Mouse (Mus musculus) gastrocnemius, postnatal 25 days (tissue): ENCODE results near the gene Trp53. TPM values are rescaled to one million over a fixed set of nuclear protein-coding genes. Genes with fewer than 3 reads are reported as not detected.

Experiments
- DNase-seq: peaks from one replicate; pipeline ENCODE4 v3.0.0; 2022
- microRNA-seq, 2 experiments: library from miRNA; unstranded; fragments of <30 nt; microRNA quantifications; one replicate each; pipeline ENCODE4 v1.2.0; 2021; ENCODE audit warnings: borderline replicate concordance in 2 of 2
- total RNA-seq, 2 experiments: library from RNA; stranded (reverse); gene quantifications; 1 replicate in 1 of 2; 2 replicates in 1 of 2; pipeline ENCODE4 v1.2.3; 2021

Gene Trp53
- total RNA-seq, 2 experiments from 2014 or later, result 12.2 to 12.7 TPM

- DNase-seq, result peak; percentile 46
Measured at GRCm38 (mm10) chr11:69628286-69628685, 48.1 kb downstream of the Trp53 start.

- no peak for DNase-seq
Measured at GRCm38 (mm10) chr11:69629802-69630201, 49.6 kb downstream of the Trp53 start.

- DNase-seq, result peak; percentile 100
Measured at GRCm38 (mm10) chr11:69632284-69633089, 52.3 kb downstream of the Trp53 start, which contains the start of gene Fxr2. Gene Fxr2 (plus strand): TSS chr11:69632990.

- DNase-seq, result no peak
Measured at GRCm38 (mm10) chr11:69633128-69633866, 53.1 kb downstream of the Trp53 start.

GRCm38 (mm10) chr11:69635471-69635870 is 55.3 kb downstream of the Trp53 start:
- no peak for DNase-seq

Small RNAs within 50 kb of the gene (microRNA-seq; reads per million reads assigned to microRNA genes)
- gene Mir467f, result 0 reads per million in 2 experiments

Other genes with a start within 250 kb of the Trp53 start
- gene Rnf227, start 239.9 kb upstream of the Trp53 start, total RNA-seq, result under 1 TPM in 1 of 2 experiments, not detected in 1; 0.35 TPM
- gene Chd3, start 211.0 kb upstream of the Trp53 start, total RNA-seq, result 10 to 100 TPM; 12.0 to 13.9 TPM
- 10 to 100 TPM; 60.4 to 65.0 TPM for gene Naa38, start 184.9 kb upstream of the Trp53 start, total RNA-seq
- 10 to 100 TPM; 26.5 to 26.9 TPM for gene Cyb5d1, start 184.7 kb upstream of the Trp53 start, total RNA-seq
- 1 to 10 TPM; 6.1 to 7.0 TPM for gene Tmem88, start 182.1 kb upstream of the Trp53 start, total RNA-seq
- 10 to 100 TPM; 23.9 to 27.7 TPM for gene Kdm6b, start 166.7 kb upstream of the Trp53 start, total RNA-seq
- gene Dnah2, start 31.2 kb upstream of the Trp53 start, total RNA-seq, result under 1 TPM; 0.03 to 0.48 TPM
- gene Efnb3, start 20.2 kb upstream of the Trp53 start, total RNA-seq, result under 1 TPM; 0.35 to 0.69 TPM
- gene Wrap53, start 104 bp upstream of the Trp53 start, total RNA-seq, result 1 to 10 TPM; 3.4 to 3.7 TPM
- 100 to 1,000 TPM; 365 to 378 TPM for gene Atp1b2, start 25.6 kb downstream of the Trp53 start, total RNA-seq
- gene Shbg, start 37.5 kb downstream of the Trp53 start, total RNA-seq, result under 1 TPM in 1 of 2 experiments, not detected in 1; 0.62 TPM
- 1 to 10 TPM; 2.3 to 2.8 TPM for gene Sat2, start 41.7 kb downstream of the Trp53 start, total RNA-seq
- 10 to 100 TPM; 76.0 to 77.1 TPM for gene Fxr2, start 52.6 kb downstream of the Trp53 start, total RNA-seq
- not detected for gene Sox15, start 75.0 kb downstream of the Trp53 start, total RNA-seq
- gene Mpdu1, start 82.3 kb downstream of the Trp53 start, total RNA-seq, result 10 to 100 TPM in 1 of 2 experiments, 1 to 10 TPM in 1; 6.6 to 10.0 TPM
- 1 to 10 TPM; 1.3 to 9.1 TPM for gene Cd68, start 85.8 kb downstream of the Trp53 start, total RNA-seq
- gene Eif4a1, start 92.1 kb downstream of the Trp53 start, total RNA-seq, result 100 to 1,000 TPM in 1 of 2 experiments, 10 to 100 TPM in 1; 99.8 to 102 TPM
- gene Senp3, start 101.7 kb downstream of the Trp53 start, total RNA-seq, result 10 to 100 TPM; 19.1 to 23.5 TPM
- gene Tnfsf13, start 105.4 kb downstream of the Trp53 start, total RNA-seq, result 1 to 10 TPM in 1 of 2 experiments, under 1 TPM in 1; 0.67 to 1.5 TPM
- 10 to 100 TPM in 1 of 2 experiments, 1 to 10 TPM in 1; 8.3 to 11.6 TPM for gene Tnfsf12, start 115.5 kb downstream of the Trp53 start, total RNA-seq
- 1 to 10 TPM in 1 of 2 experiments, under 1 TPM in 1; 0.87 to 2.1 TPM for gene Tnfsfm13, start 115.7 kb downstream of the Trp53 start, total RNA-seq
- gene Polr2a, start 178.3 kb downstream of the Trp53 start, total RNA-seq, result 10 to 100 TPM; 24.7 to 27.5 TPM
- gene Slc35g3, start 181.6 kb downstream of the Trp53 start, total RNA-seq, result not detected
- gene Zbtb4, start 185.6 kb downstream of the Trp53 start, total RNA-seq, result 10 to 100 TPM; 23.0 to 28.1 TPM
- gene Chrnb1, start 215.6 kb downstream of the Trp53 start, total RNA-seq, result 10 to 100 TPM; 36.2 to 53.1 TPM
- 1 to 10 TPM; 6.3 to 6.7 TPM for gene Fgf11, start 221.5 kb downstream of the Trp53 start, total RNA-seq
- under 1 TPM; 0.18 to 0.35 TPM for gene Tmem102, start 225.3 kb downstream of the Trp53 start, total RNA-seq
- not detected for gene Gm39566, start 234.9 kb downstream of the Trp53 start, total RNA-seq
- gene Spem2, start 238.1 kb downstream of the Trp53 start, total RNA-seq, result not detected
- gene Spem1, start 241.8 kb downstream of the Trp53 start, total RNA-seq, result not detected